16 mouse cellular contexts compared by ENCODE assay signal in genomic region chr17:74440486-74440885, GRCm38 (mm10). TPM values are rescaled to one million over a fixed set of nuclear protein-coding genes. Genes with fewer than 3 reads are reported as not detected.
DNase-seq lines count a peak whose midpoint lies in the region; ATAC-seq and TF ChIP-seq lines count a peak whose summit lies in the region.
"Had no signal": no experiment of that assay in that cellular context is flagged by ENCODE, and none has a peak within 500 bp of the region (broad histone marks: within the 10 kb centered on the region; RNA-seq: fewer than 3 reads in every experiment).

No protein-coding gene starts in this region.

- ATAC-seq in Patski = peak; percentile 60
- peak; percentile 98 for ATAC-seq in megakaryocyte, adult 5-6 weeks (ENCODE audit: poor library complexity, severe bottlenecking)
- ATAC-seq: forebrain, embryonic 15.5 days; intestine, postnatal 0 days had no signal

- DNase-seq in spleen, postnatal 36 days (ENCODE audit: low spot score in 2 of 2) = peak; percentile 25 to 35
- no peak for DNase-seq in spleen, adult 12 weeks (ENCODE audit: low spot score)
- DNase-seq in Patski (ENCODE audit: low read depth, low spot score) = no peak
- DNase-seq in urinary bladder, postnatal 36 days (ENCODE audit: low spot score in 2 of 2) = no peak
- DNase-seq in left cerebral cortex, postnatal 25 days (ENCODE audit: low spot score in 2 of 2) = no peak
- DNase-seq in adrenal gland, adult 2 months = no peak
- DNase-seq: cerebellum, adult 11 months; cerebellum, postnatal 10 days; gastrocnemius, postnatal 36 days; heart, postnatal 14 days had no signal

- intact Hi-C loops in left cerebral cortex, postnatal 25 days (cut with DNase I) = no loop called here

- TF ChIP-seq CTCF in Patski (IDR thresholded peaks at IDR 0.05) = no peak

- POLR2A ChIA-PET in Patski (lab: Charles Lee) = no interaction called here

- peaks cover 3% of the 10 kb centered on the region for H3K27me3 ChIP-seq in Patski
- H3K27me3 ChIP-seq: forebrain, embryonic 15.5 days; hindbrain, embryonic 13.5 days; limb, embryonic 13.5 days; neural tube, embryonic 12.5 days had no signal

- CTCF ChIA-PET in Patski (lab: Charles Lee) = no interaction called here

- in situ Hi-C loops in Patski (cut with MboI; ENCODE audit: low pct_unique_long_range_greater_than_20kb) = no loop called here

RNA-seq across cellular contexts. Expression of gene Nlrc4, which starts 18.5 kb away (rescaled TPM):
- 0.12 TPM for polyA plus RNA-seq in Patski (2021)
- total RNA-seq in megakaryocyte, adult 5-6 weeks (2015) = 7.3 and 9.3 TPM in 2 replicates
- 12.1 and 12.5 TPM in 2 replicates for total RNA-seq in megakaryocyte, adult 5-6 weeks (2017)
- under 1 TPM; 0.07 to 0.30 TPM for total RNA-seq in left cerebral cortex, postnatal 25 days (2021)
- total RNA-seq in adrenal gland, adult 2 months (2021) = under 1 TPM; 0.43 to 0.52 TPM
- polyA plus RNA-seq in adrenal gland, adult 2 months (2012; rRNA removed) = 0.03 and 0.10 TPM in 2 replicates

RNA-seq across cellular contexts. Expression of gene Slc30a6, which starts 45.1 kb away (rescaled TPM):
- 24.6 TPM for polyA plus RNA-seq in Patski (2021)
- total RNA-seq in megakaryocyte, adult 5-6 weeks (2015) = 14.1 and 15.9 TPM in 2 replicates
- 7.8 and 12.2 TPM in 2 replicates for total RNA-seq in megakaryocyte, adult 5-6 weeks (2017)
- total RNA-seq in left cerebral cortex, postnatal 25 days (2021) = 10 to 100 TPM; 13.3 to 13.9 TPM
- total RNA-seq in adrenal gland, adult 2 months (2021) = 10 to 100 TPM; 27.2 to 29.4 TPM
- 10.3 and 12.0 TPM in 2 replicates for polyA plus RNA-seq in adrenal gland, adult 2 months (2012; rRNA removed)

RNA-seq across cellular contexts. Expression of gene Yipf4, which starts 48.8 kb away (rescaled TPM):
- 128 TPM for polyA plus RNA-seq in Patski (2021)
- 61.3 and 82.9 TPM in 2 replicates for total RNA-seq in megakaryocyte, adult 5-6 weeks (2015)
- total RNA-seq in megakaryocyte, adult 5-6 weeks (2017) = 60.1 and 62.7 TPM in 2 replicates
- total RNA-seq in left cerebral cortex, postnatal 25 days (2021) = 10 to 100 TPM; 74.8 to 87.1 TPM
- total RNA-seq in adrenal gland, adult 2 months (2021) = 100 to 1,000 TPM in 1 of 2 experiments, 10 to 100 TPM in 1; 88.5 to 130 TPM
- 308 and 320 TPM in 2 replicates for polyA plus RNA-seq in adrenal gland, adult 2 months (2012; rRNA removed)

Comparison
In these comparisons a context has a peak if more than half of its experiments do, and no peak if none do; other contexts are left out.
1. DNase-seq: peak in spleen, postnatal 36 days (2 of 2); none in spleen, adult 12 weeks (single experiment), Patski (single experiment), urinary bladder, postnatal 36 days (0 of 2), left cerebral cortex, postnatal 25 days (0 of 2) and adrenal gland, adult 2 months (single experiment).
2. RNA of gene Nlrc4, which starts 18.5 kb away (total RNA-seq): 7.3 to 12.5 TPM in megakaryocyte, adult 5-6 weeks; 0.43 to 0.52 TPM in adrenal gland, adult 2 months and 0.07 to 0.30 TPM in left cerebral cortex, postnatal 25 days; every median in the first group is over 4 times any median in the second.